Mouse (Mus musculus) spleen, postnatal 14 days (tissue): ENCODE data around the gene Fpr2.
A peak's percentile ranks its signal among the peaks of the same experiment; 100 is the strongest.
"Not testable (repeated sequence)": the region's sequence is repeated elsewhere in the genome, so short reads cannot be mapped to it uniquely, and the experiment has no call there.

ENCODE experiments used
- DNase-seq, 2 experiments: peaks; one replicate each; pipeline ENCODE4 v3.0.0; 2021 to 2022; ENCODE audit warnings: low spot score in 2 of 2

Fpr2 gene

GRCm38 (mm10) chr17:17882672-17883071, 5.0 kb upstream of the Fpr2 start:
- DNase-seq = no peak

- no peak for DNase-seq
These were observed 3.8 kb upstream of the Fpr2 start, which contains the start of gene Fpr1 for GRCm38 (mm10) chr17:17883840-17884239. Gene Fpr1 (minus strand): TSS chr17:17883940.

- DNase-seq = no peak
These were observed 2.3 kb downstream of the Fpr2 start for GRCm38 (mm10) chr17:17889732-17890425.

- no peak for DNase-seq
These were observed 8.4 kb downstream of the Fpr2 start for GRCm38 (mm10) chr17:17896039-17896438.

- no peak for DNase-seq
These were observed 11.6 kb downstream of the Fpr2 start for GRCm38 (mm10) chr17:17899268-17899667.

- DNase-seq = no peak
These were observed 13.1 kb downstream of the Fpr2 start for GRCm38 (mm10) chr17:17900768-17901167.

GRCm38 (mm10) chr17:17909636-17910421, 22.2 kb downstream of the Fpr2 start:
- DNase-seq = peak in 1 of 2 experiments; percentile 6

- not testable (repeated sequence) for DNase-seq
These were observed 25.0 kb downstream of the Fpr2 start for GRCm38 (mm10) chr17:17912618-17913017.

GRCm38 (mm10) chr17:17917376-17917775, 29.8 kb downstream of the Fpr2 start:
- no peak for DNase-seq

GRCm38 (mm10) chr17:17917782-17918181, 30.2 kb downstream of the Fpr2 start:
- DNase-seq = no peak
